Mouse (Mus musculus) kidney, adult 18-20 months (tissue): ENCODE data around the gene Ccdc42.

Experiments
- DNase-seq: peaks from one replicate; pipeline ENCODE4 v3.0.0; 2021

Ccdc42 gene

GRCm38 (mm10) chr11:68586721-68587120 lies at the start of gene Ccdc42:
Gene Ccdc42 (plus strand): TSS chr11:68587021.
- no peak for DNase-seq

GRCm38 (mm10) chr11:68539621-68540020 lies 47.2 kb upstream of the Ccdc42 start:
- DNase-seq: no peak

- peak; percentile 45 for DNase-seq
Observed at GRCm38 (mm10) chr11:68544554-68544953, 42.3 kb upstream of the Ccdc42 start.

- no peak for DNase-seq
Observed at GRCm38 (mm10) chr11:68545172-68545571, 41.6 kb upstream of the Ccdc42 start.

GRCm38 (mm10) chr11:68545682-68546222 lies 41.1 kb upstream of the Ccdc42 start:
- no peak for DNase-seq

GRCm38 (mm10) chr11:68547484-68547883 lies 39.3 kb upstream of the Ccdc42 start:
- no peak for DNase-seq

GRCm38 (mm10) chr11:68549597-68549996 lies 37.2 kb upstream of the Ccdc42 start:
- no peak for DNase-seq

GRCm38 (mm10) chr11:68550358-68550757 lies 36.5 kb upstream of the Ccdc42 start:
- no peak for DNase-seq

GRCm38 (mm10) chr11:68553981-68554471 lies 32.8 kb upstream of the Ccdc42 start:
- DNase-seq: peak; percentile 31

GRCm38 (mm10) chr11:68555918-68556584 lies 30.8 kb upstream of the Ccdc42 start, which contains the start of gene Mfsd6l:
Gene Mfsd6l (plus strand): TSS chr11:68556186.
- peak; percentile 86 for DNase-seq

- no peak for DNase-seq
Observed at GRCm38 (mm10) chr11:68559546-68559945, 27.3 kb upstream of the Ccdc42 start.

- DNase-seq: no peak
Observed at GRCm38 (mm10) chr11:68561957-68562950, 24.6 kb upstream of the Ccdc42 start.

- DNase-seq: no peak
Observed at GRCm38 (mm10) chr11:68564356-68565031, 22.3 kb upstream of the Ccdc42 start.

GRCm38 (mm10) chr11:68565032-68565429 lies 21.8 kb upstream of the Ccdc42 start:
- no peak for DNase-seq

GRCm38 (mm10) chr11:68566447-68567059 lies 20.3 kb upstream of the Ccdc42 start:
- peak; percentile 66 for DNase-seq

- no peak for DNase-seq
Observed at GRCm38 (mm10) chr11:68570861-68571260, 16.0 kb upstream of the Ccdc42 start.

- DNase-seq: no peak
Observed at GRCm38 (mm10) chr11:68577076-68577475, 9.7 kb upstream of the Ccdc42 start.

GRCm38 (mm10) chr11:68579462-68579881 lies 7.3 kb upstream of the Ccdc42 start:
- no peak for DNase-seq

GRCm38 (mm10) chr11:68580566-68580965 lies 6.3 kb upstream of the Ccdc42 start:
- no peak for DNase-seq

- no peak for DNase-seq
Observed at GRCm38 (mm10) chr11:68583225-68583624, 3.6 kb upstream of the Ccdc42 start.

GRCm38 (mm10) chr11:68583906-68584480 lies 2.8 kb upstream of the Ccdc42 start:
- no peak for DNase-seq

- DNase-seq: no peak
Observed at GRCm38 (mm10) chr11:68585890-68586289, 931 bp upstream of the Ccdc42 start.
